Mouse (Mus musculus): Measurements from ENCODE around the gene Six6.

The Six6 gene

GRCm38 (mm10) chr12:72957829-72958424 lies 18.2 kb downstream of the Six6 start:
- DNase-seq, result no peak

GRCm38 (mm10) chr12:72958446-72958845 lies 18.8 kb downstream of the Six6 start:
- DNase-seq, result no peak

GRCm38 (mm10) chr12:72962761-72963160 lies 23.1 kb downstream of the Six6 start:
- no peak for DNase-seq

GRCm38 (mm10) chr12:72967541-72967940 lies 27.8 kb downstream of the Six6 start:
- no peak for DNase-seq

GRCm38 (mm10) chr12:72970620-72971019 lies 30.9 kb downstream of the Six6 start:
- DNase-seq, result no peak

GRCm38 (mm10) chr12:72973161-72973560 lies 33.5 kb downstream of the Six6 start:
- peak; percentile 20 for DNase-seq

GRCm38 (mm10) chr12:72976172-72976571 lies 36.5 kb downstream of the Six6 start:
- no peak for DNase-seq

- peak; percentile 43 for DNase-seq
Observed at GRCm38 (mm10) chr12:72976718-72977117, 37.0 kb downstream of the Six6 start.

GRCm38 (mm10) chr12:72977851-72978250 lies 38.2 kb downstream of the Six6 start:
- DNase-seq, result no peak

GRCm38 (mm10) chr12:72979236-72979635 lies 39.5 kb downstream of the Six6 start:
- no peak for DNase-seq

- DNase-seq, result no peak
Observed at GRCm38 (mm10) chr12:72982616-72983015, 42.9 kb downstream of the Six6 start.

GRCm38 (mm10) chr12:72983071-72983857 lies 43.6 kb downstream of the Six6 start:
- no peak for DNase-seq
